Mouse (Mus musculus): ENCODE data around the gene Adarb2. TPM values are rescaled to one million over a fixed set of nuclear protein-coding genes. Genes with fewer than 3 reads are reported as not detected.
"Not testable (repeated sequence)": the region's sequence is repeated elsewhere in the genome, so short reads cannot be mapped to it uniquely, and the experiment has no call there.

Gene Adarb2
- total RNA-seq, 2 experiments from 2014 or later, result 0.06 TPM; not detected in 1

GRCm38 (mm10) chr13:8584257-8585005, 381.8 kb downstream of the Adarb2 start:
- no peak for DNase-seq (ENCODE audit: low spot score in 2 of 2)

DNA sequence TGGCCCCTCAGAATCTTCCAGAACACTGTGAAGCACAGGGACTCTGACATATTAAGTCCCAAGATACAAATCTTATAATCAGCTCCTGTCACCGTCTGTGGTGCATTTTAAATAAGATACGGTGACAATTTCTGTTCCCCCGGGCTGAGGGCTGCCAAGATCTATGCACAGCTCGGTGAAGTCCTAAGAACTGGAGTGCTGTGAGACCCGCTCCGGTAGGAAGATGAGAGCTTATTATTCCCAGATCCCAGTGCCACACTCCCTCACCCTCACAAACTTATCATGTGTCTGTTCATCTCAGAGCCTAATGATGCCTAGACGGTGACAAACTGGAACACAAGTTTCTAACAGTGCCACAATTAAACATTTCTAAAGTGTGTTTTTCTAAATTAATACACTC, 384.8 kb downstream of the Adarb2 start:
- no peak for DNase-seq (ENCODE audit: low spot score in 2 of 2)

DNA sequence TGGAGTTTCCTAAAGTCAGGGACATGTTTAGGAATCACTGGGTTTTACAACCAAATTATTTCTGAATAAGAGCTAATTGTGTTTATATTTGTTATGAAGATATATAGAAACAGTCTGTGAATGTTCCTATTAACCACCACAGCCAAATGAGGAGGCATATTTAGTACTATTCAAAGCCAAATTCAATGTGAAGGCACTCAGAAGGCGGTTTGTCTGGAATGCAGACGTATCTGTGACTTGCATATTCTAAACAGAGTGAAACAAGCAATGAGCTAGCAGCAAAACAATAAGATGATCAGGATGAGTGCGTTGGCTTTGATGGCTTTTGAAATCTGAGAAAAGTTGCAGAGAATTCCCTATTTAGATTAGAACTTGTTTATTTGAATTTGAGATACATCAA, 387.8 kb downstream of the Adarb2 start:
- no peak for DNase-seq (ENCODE audit: low spot score in 2 of 2)

GRCm38 (mm10) chr13:8596977-8597646, 394.4 kb downstream of the Adarb2 start:
- no peak for DNase-seq (ENCODE audit: low spot score in 2 of 2)

DNA sequence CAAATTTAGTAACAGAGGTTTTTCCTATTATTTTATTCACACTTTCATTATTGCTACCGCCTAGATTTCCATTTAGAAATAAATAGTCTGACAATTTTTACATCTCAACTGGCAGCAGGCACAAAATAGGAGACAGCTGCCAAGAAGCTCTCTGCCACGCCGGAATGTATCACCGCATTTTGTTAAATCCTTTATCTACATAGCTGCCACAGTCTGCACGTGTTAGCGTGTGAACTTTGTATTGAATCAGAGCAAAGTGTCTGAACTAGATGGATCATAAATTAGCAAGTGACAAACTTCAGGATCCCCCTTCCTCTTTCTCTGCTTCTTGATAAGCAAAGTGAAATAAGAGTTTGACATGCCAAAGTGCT, 395.0 kb downstream of the Adarb2 start:
- no peak for DNase-seq (ENCODE audit: low spot score in 2 of 2)

GRCm38 (mm10) chr13:8605645-8606044, 403.0 kb downstream of the Adarb2 start:
- no peak for DNase-seq (ENCODE audit: low spot score in 2 of 2)

- DNase-seq (ENCODE audit: low spot score in 2 of 2), result no peak
Measured at GRCm38 (mm10) chr13:8608040-8608439, 405.4 kb downstream of the Adarb2 start.

GRCm38 (mm10) chr13:8608918-8609317, 406.3 kb downstream of the Adarb2 start:
- not testable (repeated sequence) for DNase-seq (ENCODE audit: low spot score in 2 of 2)

DNA sequence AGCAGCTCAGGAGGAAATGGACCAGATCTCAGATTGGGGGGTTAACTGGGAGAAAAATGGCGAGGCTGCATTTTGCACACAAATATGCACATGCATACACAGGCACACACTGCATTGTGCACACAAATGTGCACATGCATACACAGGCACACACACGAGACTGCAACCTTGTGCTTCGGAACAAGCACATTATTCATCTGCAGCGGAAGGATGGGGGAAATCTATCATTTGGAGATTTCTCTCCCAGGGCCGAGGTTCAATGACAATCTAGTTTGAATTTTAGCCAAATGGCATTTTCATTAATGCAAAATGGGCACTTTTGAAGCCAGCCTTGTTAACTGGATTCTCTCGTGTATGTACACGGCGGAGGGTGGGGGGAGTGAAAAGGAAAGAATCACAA, 408.3 kb downstream of the Adarb2 start:
- DNase-seq (ENCODE audit: low spot score in 2 of 2), result peak in 1 of 2 experiments; percentile 11

DNA sequence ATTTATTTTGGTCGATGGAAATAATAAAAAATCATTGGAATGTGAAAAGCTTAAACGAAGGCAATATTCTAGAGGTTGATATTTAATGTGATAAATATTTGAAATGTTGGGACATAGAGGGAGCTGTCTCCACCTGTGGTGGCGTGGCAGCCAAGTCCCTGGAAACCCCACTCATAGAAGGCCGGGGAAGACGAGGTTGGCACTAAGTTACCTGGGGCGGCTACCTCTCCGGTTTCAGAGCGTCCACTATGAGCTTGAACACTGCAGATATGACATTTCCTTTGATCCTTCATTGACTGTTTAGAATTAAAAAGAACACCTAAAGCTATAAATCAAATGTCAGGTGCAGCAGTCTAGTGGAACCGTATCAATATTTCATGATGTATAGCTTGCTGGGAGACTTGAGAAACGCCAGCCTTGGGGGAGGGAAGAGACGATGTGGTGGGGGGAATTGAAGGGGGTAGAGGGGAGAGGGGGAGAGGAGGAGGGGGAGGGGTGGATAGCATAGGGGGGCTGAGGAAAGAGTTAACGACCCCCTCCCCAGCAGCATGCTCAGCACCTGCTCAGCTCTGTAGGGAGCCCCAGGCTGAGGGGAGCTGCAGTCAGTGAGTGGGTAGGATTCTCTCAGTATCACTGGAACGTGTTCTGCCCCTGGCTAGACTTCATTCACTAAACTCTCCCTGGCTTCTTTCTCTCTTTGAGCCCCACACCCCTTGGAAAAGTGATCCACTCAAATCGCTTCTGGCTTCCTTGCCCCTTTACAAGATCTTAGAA, 410.1 kb downstream of the Adarb2 start:
- DNase-seq (ENCODE audit: low spot score in 2 of 2), result no peak

GRCm38 (mm10) chr13:8616685-8617084, 414.0 kb downstream of the Adarb2 start:
- no peak for DNase-seq (ENCODE audit: low spot score in 2 of 2)

- DNase-seq (ENCODE audit: low spot score in 2 of 2), result no peak
Measured at GRCm38 (mm10) chr13:8622263-8622662, 419.6 kb downstream of the Adarb2 start.

- DNase-seq (ENCODE audit: low spot score in 2 of 2), result no peak
Measured at GRCm38 (mm10) chr13:8629565-8629964, 426.9 kb downstream of the Adarb2 start.

- no peak for DNase-seq (ENCODE audit: low spot score in 2 of 2)
Measured at GRCm38 (mm10) chr13:8631618-8632017, 429.0 kb downstream of the Adarb2 start.

GRCm38 (mm10) chr13:8632072-8632471, 429.4 kb downstream of the Adarb2 start:
- no peak for DNase-seq (ENCODE audit: low spot score in 2 of 2)

DNA sequence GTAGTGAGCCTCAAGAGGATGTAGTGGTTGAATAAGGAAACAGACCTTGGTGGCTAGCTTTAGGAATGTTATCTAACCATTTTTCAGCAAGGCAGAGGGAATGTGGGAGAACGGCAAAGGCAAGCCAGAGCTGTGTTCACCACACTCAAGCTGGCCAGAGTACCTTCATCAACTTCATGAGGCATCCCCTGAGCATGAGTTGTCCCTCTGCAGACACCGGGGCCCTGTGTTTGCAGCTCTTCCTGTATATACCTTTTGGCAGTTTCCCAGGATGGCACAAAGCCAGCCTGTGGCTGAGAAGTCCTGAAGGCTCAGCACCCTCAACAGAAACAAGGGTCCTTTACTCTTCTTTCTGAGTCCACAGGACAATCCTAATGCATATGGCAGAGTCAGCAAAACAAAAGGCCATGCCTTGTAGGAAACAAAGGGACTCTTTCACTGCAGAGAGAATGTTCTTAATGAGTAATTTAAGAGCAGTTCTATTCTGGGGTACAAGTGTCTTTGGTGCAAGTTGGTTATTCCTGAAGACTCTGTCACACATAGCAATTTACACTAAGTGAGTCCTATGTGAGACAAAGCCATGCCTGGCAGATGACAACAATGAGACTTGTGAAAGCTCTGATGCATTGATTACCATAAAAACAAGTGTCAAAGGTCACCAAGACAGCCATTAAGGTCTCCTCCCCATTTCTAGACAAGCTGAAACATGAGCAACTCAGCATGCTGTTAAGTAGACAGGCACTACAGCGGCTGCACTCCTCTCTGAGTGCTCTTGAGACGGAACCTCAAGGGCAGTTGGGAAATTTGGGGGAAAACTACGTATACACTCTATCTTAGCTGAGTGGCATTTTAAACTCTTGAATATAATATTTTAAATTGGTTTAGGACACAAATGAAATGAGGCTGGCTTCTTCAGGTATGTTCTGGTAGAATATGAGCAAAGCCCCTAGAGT, 431.0 kb downstream of the Adarb2 start:
- no peak for DNase-seq (ENCODE audit: low spot score in 2 of 2)

- no peak for DNase-seq (ENCODE audit: low spot score in 2 of 2)
Measured at GRCm38 (mm10) chr13:8642084-8642483, 439.4 kb downstream of the Adarb2 start.

DNA sequence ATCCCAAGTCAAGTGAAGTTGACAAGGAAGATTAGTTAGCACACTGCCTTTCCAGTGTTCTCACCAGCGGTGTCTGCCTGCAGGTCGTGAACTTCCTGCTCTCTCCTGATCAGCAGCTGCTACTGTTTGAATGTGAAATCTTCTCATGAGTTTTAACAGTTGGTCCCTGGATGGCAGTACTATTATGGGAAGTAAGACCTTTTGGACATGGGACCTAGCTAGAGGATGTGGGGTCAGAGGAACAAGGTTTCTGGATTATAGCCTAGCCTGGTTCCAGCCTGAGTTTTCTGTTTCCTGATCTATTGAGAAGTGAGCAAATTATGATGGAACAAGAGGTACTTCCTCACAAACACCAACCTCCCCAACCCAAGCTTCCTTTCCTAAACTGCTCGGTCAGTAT, 441.3 kb downstream of the Adarb2 start:
- no peak for DNase-seq (ENCODE audit: low spot score in 2 of 2)

- no peak for DNase-seq (ENCODE audit: low spot score in 2 of 2)
Measured at GRCm38 (mm10) chr13:8644805-8645679, 442.4 kb downstream of the Adarb2 start.

GRCm38 (mm10) chr13:8649261-8649660, 446.6 kb downstream of the Adarb2 start:
- no peak for DNase-seq (ENCODE audit: low spot score in 2 of 2)

All from adrenal gland, adult 18-20 months (tissue).